Mouse (Mus musculus) hindbrain, embryonic 15.5 days (tissue): ENCODE measurements around the gene Xrn1. TPM values are rescaled to one million over a fixed set of nuclear protein-coding genes. Genes with fewer than 3 reads are reported as not detected.
"Not testable (repeated sequence)": the region's sequence is repeated elsewhere in the genome, so short reads cannot be mapped to it uniquely, and the experiment has no call there.

Experiments
- ATAC-seq: fragments of 200-750 bp; cut with Nextera tagmentation; 2 replicates; pipeline ENCODE4 v1.8.0; 2017; ENCODE audit warnings: low read depth, moderate number of reproducible peaks, moderate TSS enrichment; ENCODE audit not compliant: low FRiP score
- H3K27ac ChIP-seq: fragments of 300-500 bp; sonication (generic); replicated peaks from 2 replicates; pipeline ENCODE4 v1.5.1; 2015; ENCODE audit warnings: mild to moderate bottlenecking, inconsistent platforms
- H3K27me3 ChIP-seq: fragments of 300-500 bp; sonication (generic); 2 replicates; pipeline ENCODE4 v1.6.1; 2015; ENCODE audit warnings: control low read depth, inconsistent platforms
- H3K36me3 ChIP-seq: fragments of 300-500 bp; sonication (generic); 2 replicates; pipeline ENCODE4 v1.6.1; 2015; ENCODE audit warnings: control low read depth, inconsistent platforms
- H3K4me1 ChIP-seq: fragments of 300-500 bp; sonication (generic); replicated peaks from 2 replicates; pipeline ENCODE4 v1.6.1; 2015; ENCODE audit warnings: control low read depth, inconsistent platforms
- H3K4me2 ChIP-seq: fragments of 300-500 bp; sonication (generic); 2 replicates; pipeline ENCODE4 v1.6.1; 2015; ENCODE audit warnings: moderate library complexity, mild to moderate bottlenecking, inconsistent platforms
- H3K4me3 ChIP-seq: fragments of 300-500 bp; sonication (generic); 2 replicates; pipeline ENCODE4 v1.5.1; 2015; ENCODE audit warnings: mild to moderate bottlenecking, inconsistent platforms
- H3K9ac ChIP-seq: fragments of 300-500 bp; sonication (generic); 2 replicates; pipeline ENCODE4 v1.6.1; 2015; ENCODE audit warnings: inconsistent platforms
- H3K9me3 ChIP-seq: fragments of 300-500 bp; sonication (generic); 2 replicates; pipeline ENCODE4 v1.6.1; 2016; ENCODE audit warnings: control low read depth, inconsistent platforms
- WGBS: fragments of 180-500 bp; shearing (Covaris S2); methylation state at CpG from one replicate; pipeline ENCODE4 v1.1.7; 2015; 5-methylcytosine and 5-hydroxymethylcytosine counted together
- polyA plus RNA-seq: library from polyadenylated mRNA; unstranded; fragments of >200 nt; fragmentation: Nextera tagmentation; extraction: Ambion mirVana; gene quantifications from 2 replicates; pipeline ENCODE4 v1.2.1, GENCODE M21; 2015

Gene Xrn1
- polyA plus RNA-seq, 1 experiment from 2014 or later, result 13.6 TPM

DNA sequence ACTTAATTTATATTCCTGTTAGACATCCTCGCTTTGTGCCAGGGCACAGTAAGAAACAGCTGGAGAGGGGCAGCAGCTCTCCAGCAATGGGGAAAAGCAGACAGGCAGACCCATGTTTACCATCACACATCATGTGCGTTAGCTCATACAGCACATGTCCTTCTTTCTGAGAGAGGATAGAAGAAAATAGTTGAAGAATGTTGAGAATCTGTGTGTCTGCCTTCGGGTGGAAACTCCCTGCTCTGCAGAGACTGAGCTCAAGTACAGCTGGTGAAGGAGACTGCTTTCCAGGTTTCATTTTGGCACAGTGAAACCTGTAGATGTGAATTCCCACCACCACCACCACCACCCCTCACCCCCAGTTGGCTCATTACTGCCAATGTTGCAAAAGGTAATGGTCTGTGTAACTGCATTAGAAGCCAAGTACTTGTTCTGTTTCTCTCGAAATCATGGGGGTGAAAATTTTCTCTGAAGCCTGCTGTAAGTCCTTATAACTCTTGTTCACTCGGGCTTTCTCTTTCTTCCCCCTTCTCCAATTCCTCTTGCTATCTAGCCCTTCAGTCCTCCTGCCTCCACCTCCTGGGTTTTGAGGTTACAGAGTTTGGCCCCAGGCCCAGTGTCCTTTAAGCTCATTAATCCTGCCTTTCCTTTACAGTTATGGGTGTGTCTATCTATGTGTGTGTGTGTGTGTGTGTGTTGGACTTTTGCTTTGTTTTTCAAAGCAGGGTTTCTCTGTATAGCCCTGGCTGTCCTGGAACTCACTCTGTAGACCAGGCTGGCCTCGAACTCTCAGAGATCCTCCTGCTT, 102.1 kb downstream of the Xrn1 start:
- no peaks in the 10 kb centered on the region for H3K27me3 ChIP-seq
- H3K4me3 ChIP-seq, result no peak overlapping the region
- no peak overlapping the region for H3K9ac ChIP-seq
- H3K36me3 ChIP-seq, result peaks cover 66% of the 10 kb centered on the region
- WGBS, result 94% methylated on average over 6 of the region's 6 CpGs
- H3K9me3 ChIP-seq, result peaks cover 3% of the 10 kb centered on the region; the same call in 1 of the 2 replicates
- no peaks in the 10 kb centered on the region for H3K4me1 ChIP-seq
- H3K4me2 ChIP-seq, result no peak overlapping the region
- no peak overlapping the region for H3K27ac ChIP-seq
- ATAC-seq, result no peak

DNA sequence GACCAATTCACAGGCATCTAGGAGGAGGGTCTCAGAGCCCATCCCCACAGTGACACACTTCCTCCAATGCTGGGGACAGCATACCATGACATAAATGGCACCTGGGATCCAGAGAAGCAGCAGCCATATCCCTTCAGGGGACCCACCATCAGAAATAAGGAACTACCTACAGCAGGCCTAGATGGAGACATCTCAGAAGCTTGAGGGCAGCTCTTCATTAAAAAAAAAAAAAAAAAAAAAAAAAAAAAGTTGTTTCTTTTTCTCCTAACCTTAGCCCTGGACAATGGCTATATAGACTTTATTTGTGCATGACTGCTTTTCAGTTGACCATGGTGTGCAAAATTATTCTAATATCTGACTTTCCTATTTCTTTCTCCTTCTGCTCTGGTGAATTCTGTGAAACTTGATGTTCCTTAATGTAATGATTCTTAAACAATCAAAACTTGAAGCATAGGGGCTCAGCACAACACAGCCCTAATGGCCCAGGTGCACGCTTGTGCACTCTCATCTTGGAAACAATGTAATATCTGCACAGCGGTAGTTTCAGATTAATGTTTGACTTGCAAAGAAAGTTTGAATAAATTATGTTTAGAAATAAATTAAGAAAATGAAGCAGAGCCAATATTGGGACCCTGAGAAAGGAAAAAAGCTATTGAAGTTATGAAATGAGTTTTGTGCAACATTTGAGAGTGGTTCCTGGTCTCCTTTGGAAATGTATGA, 108.7 kb downstream of the Xrn1 start:
- WGBS, result 88% methylated on average over 2 of the region's 2 CpGs

DNA sequence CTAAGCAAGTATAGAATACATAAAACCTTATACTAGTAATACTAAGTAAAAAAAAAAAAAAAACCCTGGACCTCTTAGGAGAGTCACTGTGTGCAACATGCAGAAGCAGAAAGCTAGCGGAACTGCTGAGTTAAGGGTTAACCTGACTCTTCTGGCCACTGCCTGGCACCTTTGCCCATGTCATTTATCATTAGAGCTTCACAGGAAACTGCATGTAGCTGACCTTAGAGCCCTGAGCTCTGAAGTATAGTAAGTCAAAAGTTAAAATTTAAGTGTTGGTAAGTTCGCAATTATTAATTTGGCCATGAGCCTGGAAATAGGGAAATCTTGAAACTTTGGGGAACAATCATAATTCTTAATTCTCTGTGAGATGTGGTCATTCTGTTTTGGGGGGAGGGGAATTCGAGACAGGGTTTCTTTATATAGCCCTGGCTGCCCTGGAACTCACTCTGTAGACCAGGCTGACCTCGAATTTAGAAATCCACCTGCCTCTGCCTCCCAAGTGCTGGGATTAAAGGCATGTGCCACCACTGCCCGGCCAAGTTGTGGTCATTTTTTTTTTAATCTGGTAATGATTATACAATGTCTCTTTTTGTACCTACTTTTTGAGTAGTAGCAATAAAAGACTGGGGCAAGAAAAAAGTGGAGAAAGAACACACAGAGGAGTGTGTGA, 109.4 kb downstream of the Xrn1 start:
- ATAC-seq, result no peak
- no peak overlapping the region for H3K4me2 ChIP-seq
- no peaks in the 10 kb centered on the region for H3K27me3 ChIP-seq
- H3K9me3 ChIP-seq, result no peaks in the 10 kb centered on the region
- H3K36me3 ChIP-seq, result peaks cover 8% of the 10 kb centered on the region
- 85% methylated on average over 5 of the region's 5 CpGs for WGBS
- H3K4me3 ChIP-seq, result no peak overlapping the region
- H3K9ac ChIP-seq, result no peak overlapping the region
- H3K4me1 ChIP-seq, result no peaks in the 10 kb centered on the region
- H3K27ac ChIP-seq, result no peak overlapping the region

More for the DNA sequence above, 108.7 kb downstream of the Xrn1 start:
- no peak overlapping the region for H3K9ac ChIP-seq
- H3K4me3 ChIP-seq, result no peak overlapping the region
- H3K9me3 ChIP-seq, result peaks cover 3% of the 10 kb centered on the region; the same call in 1 of the 2 replicates
- no peaks in the 10 kb centered on the region for H3K27me3 ChIP-seq
- no peak overlapping the region for H3K27ac ChIP-seq
- H3K4me1 ChIP-seq, result no peaks in the 10 kb centered on the region
- no peak overlapping the region for H3K4me2 ChIP-seq
- no peak for ATAC-seq
- H3K36me3 ChIP-seq, result peaks cover 15% of the 10 kb centered on the region

- Histone ChIP-seq H3K27ac (no peak overlapping the region), H3K36me3 (no peaks in the 10 kb centered on the region), H3K9ac (no peak overlapping the region), H3K27me3 (no peaks in the 10 kb centered on the region), H3K4me2 (no peak overlapping the region), H3K9me3 (no peaks in the 10 kb centered on the region), H3K4me1 (no peaks in the 10 kb centered on the region), H3K4me3 (no peak overlapping the region)
- ATAC-seq, result no peak
- 75% methylated on average over 2 of the region's 2 CpGs for WGBS
Observed at GRCm38 (mm10) chr9:96067507-96067906, 112.9 kb downstream of the Xrn1 start.

- H3K36me3 ChIP-seq, result no peaks in the 10 kb centered on the region
- no peak overlapping the region for H3K27ac ChIP-seq
- H3K9ac ChIP-seq, result no peak overlapping the region
- H3K4me3 ChIP-seq, result no peak overlapping the region
- H3K4me1 ChIP-seq, result no peaks in the 10 kb centered on the region
- no peak for ATAC-seq
- H3K4me2 ChIP-seq, result no peak overlapping the region
- WGBS, result 91% methylated on average over 13 of the region's 13 CpGs
- no peaks in the 10 kb centered on the region for H3K27me3 ChIP-seq
- H3K9me3 ChIP-seq, result no peaks in the 10 kb centered on the region
Observed at GRCm38 (mm10) chr9:96078752-96079315, 124.3 kb downstream of the Xrn1 start.

GRCm38 (mm10) chr9:96085293-96085692, 130.7 kb downstream of the Xrn1 start:
- Histone ChIP-seq H3K4me2 (no peak overlapping the region), H3K4me1 (no peaks in the 10 kb centered on the region), H3K27ac (no peak overlapping the region), H3K4me3 (no peak overlapping the region), H3K9me3 (no peaks in the 10 kb centered on the region), H3K36me3 (no peaks in the 10 kb centered on the region), H3K27me3 (no peaks in the 10 kb centered on the region), H3K9ac (no peak overlapping the region)
- no peak for ATAC-seq
- WGBS, result 91% methylated on average over 6 of the region's 6 CpGs

DNA sequence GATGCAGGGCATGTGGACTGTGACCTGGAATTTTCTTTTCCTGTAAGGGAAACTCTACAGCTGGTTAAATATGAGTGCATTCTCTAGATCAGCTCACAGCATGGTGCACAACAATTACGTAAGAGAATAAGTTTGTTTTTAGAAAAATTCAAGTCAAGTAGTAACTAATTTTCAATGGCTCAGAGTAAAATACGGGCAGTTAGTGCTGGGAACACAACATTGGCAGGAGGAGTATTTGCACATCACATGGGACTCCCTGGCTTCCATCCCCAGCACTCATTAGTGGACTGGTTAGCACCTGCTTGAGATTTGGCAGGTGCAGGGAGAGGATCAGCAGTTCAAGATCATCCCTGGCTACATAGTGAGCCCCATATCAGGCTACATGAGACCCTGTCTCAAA, 133.1 kb downstream of the Xrn1 start:
- Histone ChIP-seq H3K36me3 (no peaks in the 10 kb centered on the region), H3K9ac (no peak overlapping the region), H3K27me3 (no peaks in the 10 kb centered on the region), H3K9me3 (no peaks in the 10 kb centered on the region), H3K27ac (no peak overlapping the region), H3K4me1 (no peaks in the 10 kb centered on the region), H3K4me2 (no peak overlapping the region), H3K4me3 (no peak overlapping the region)
- no peak for ATAC-seq
- 82% methylated on average over 2 of the region's 2 CpGs for WGBS

DNA sequence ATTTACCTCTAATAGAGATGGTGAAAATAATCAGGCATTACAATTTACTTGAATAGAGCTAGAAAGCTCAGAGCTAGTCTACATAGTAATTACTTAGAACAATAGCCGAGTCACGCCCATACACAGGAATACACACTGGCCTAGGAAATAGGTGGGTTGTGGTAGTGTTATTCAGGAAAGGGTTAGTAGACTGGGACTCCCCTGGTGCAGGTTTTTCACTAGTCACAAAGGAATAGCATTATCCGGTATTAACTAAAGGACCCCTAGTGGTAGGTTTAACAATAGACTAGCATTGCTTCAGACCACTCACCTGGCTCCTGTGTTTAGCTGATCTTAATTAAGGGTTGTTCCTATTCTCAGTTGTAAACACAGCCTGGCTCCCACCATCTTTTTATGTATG, 133.9 kb downstream of the Xrn1 start:
- not testable (repeated sequence) for H3K4me3 ChIP-seq, H3K4me1 ChIP-seq, H3K4me2 ChIP-seq, H3K27me3 ChIP-seq, H3K36me3 ChIP-seq, H3K9ac ChIP-seq, H3K9me3 ChIP-seq, H3K27ac ChIP-seq, ATAC-seq
- WGBS, result 83% methylated on average over 3 of the region's 3 CpGs

DNA sequence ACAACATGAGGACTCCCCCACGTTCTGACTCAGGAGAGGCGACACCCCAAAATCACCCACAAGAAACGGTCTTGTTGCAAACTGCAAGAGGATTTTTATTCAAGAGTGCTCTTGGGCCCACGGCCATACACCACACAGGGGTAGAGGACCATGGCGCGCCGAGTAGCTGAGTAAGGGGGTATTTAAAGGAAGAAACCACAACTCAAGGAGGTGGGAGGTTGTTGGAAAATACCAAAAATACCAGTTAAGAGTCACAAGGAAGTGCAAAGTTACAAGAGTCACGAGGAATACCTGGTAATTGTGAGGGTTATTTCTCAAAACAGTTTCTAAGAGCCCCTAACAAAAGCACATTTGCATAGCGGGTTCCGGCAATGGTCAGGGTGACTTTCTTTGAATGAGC, 138.1 kb downstream of the Xrn1 start:
- not testable (repeated sequence) for H3K4me2 ChIP-seq, H3K9ac ChIP-seq, H3K4me3 ChIP-seq, H3K4me1 ChIP-seq, H3K9me3 ChIP-seq, H3K27me3 ChIP-seq, H3K27ac ChIP-seq, ATAC-seq, H3K36me3 ChIP-seq
- WGBS, result 87% methylated on average over 10 of the region's 10 CpGs

DNA sequence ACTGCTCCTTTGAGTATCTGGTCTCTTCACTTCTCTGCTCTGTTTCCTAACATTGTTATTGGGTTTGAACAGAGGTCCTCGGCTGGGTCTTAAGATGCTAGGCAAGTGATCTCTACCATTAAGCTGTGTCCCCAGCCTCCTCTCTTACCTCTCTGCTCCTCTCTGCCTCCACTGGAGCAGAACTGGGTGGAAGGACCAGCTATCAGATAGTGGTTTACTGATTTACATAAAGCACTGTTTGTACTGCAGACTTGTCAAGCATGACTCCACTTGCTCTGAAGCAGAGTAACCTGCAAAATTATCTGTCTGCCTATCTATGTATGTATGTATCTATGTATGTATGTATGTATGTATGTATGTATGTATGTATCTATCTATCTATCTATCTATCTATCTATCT, 138.7 kb downstream of the Xrn1 start:
- WGBS, result 91% methylated on average over 1 of the region's 1 CpGs
- no peak overlapping the region for H3K4me3 ChIP-seq
- H3K36me3 ChIP-seq, result no peaks in the 10 kb centered on the region
- H3K27ac ChIP-seq, result no peak overlapping the region
- H3K9ac ChIP-seq, result no peak overlapping the region
- no peaks in the 10 kb centered on the region for H3K27me3 ChIP-seq
- no peak overlapping the region for H3K4me2 ChIP-seq
- no peaks in the 10 kb centered on the region for H3K9me3 ChIP-seq
- no peaks in the 10 kb centered on the region for H3K4me1 ChIP-seq
- ATAC-seq, result no peak

GRCm38 (mm10) chr9:96094341-96094740, 139.8 kb downstream of the Xrn1 start:
- no peak for ATAC-seq
- Histone ChIP-seq H3K9ac (no peak overlapping the region), H3K9me3 (no peaks in the 10 kb centered on the region; the same call in 1 of the 2 replicates), H3K36me3 (no peaks in the 10 kb centered on the region), H3K4me1 (no peaks in the 10 kb centered on the region), H3K4me2 (no peak overlapping the region), H3K27me3 (no peaks in the 10 kb centered on the region), H3K27ac (no peak overlapping the region), H3K4me3 (no peak overlapping the region)
- WGBS, result 63% methylated on average over 1 of the region's 1 CpGs

GRCm38 (mm10) chr9:96095192-96095591, 140.6 kb downstream of the Xrn1 start:
- Histone ChIP-seq H3K27me3 (no peaks in the 10 kb centered on the region), H3K27ac (no peak overlapping the region), H3K36me3 (no peaks in the 10 kb centered on the region), H3K9ac (no peak overlapping the region), H3K4me2 (no peak overlapping the region), H3K4me1 (no peaks in the 10 kb centered on the region), H3K4me3 (no peak overlapping the region), H3K9me3 (no peaks in the 10 kb centered on the region; the same call in 1 of the 2 replicates)
- WGBS, result 77% methylated on average over 1 of the region's 1 CpGs
- no peak for ATAC-seq
